Mouse (Mus musculus) CH12.LX (cell line): ENCODE measurements at regions not wholly inside any gene's neighbourhood (a gene's known extent, or its start where the extent isn't known, plus 50 kb on each side); places are given as distances from the start of the nearest gene placed in this dataset.
A peak's percentile ranks its signal among the peaks of the same experiment; 100 is the strongest.

Source experiments
- CTCF ChIP-seq, 2 experiments: IDR thresholded peaks in 1 of 2; conservative IDR thresholded peaks in 1 of 2; 2 replicates each; pipeline ENCODE4 v1.5.1; 2011 to 2012; ENCODE audit warnings: low read depth in 2 of 2, low read length in 2 of 2, improper control_type of control experiment in 1 of 2, inconsistent platforms in 1 of 2, mild to moderate bottlenecking in 1 of 2, moderate library complexity in 1 of 2
- E2F4 ChIP-seq: IDR thresholded peaks from 2 replicates; pipeline ENCODE4 v1.6.1; 2011; ENCODE audit warnings: low read depth, low read length, improper control_type of control experiment; ENCODE audit not compliant: insufficient replicate concordance
- ELF1 ChIP-seq: IDR thresholded peaks from 2 replicates; pipeline ENCODE4 v1.6.1; 2014; ENCODE audit warnings: low read depth, mild to moderate bottlenecking, inconsistent platforms, low read length, improper control_type of control experiment
- EP300 ChIP-seq: IDR thresholded peaks from 2 replicates; pipeline ENCODE4 v1.6.1; 2011; ENCODE audit warnings: low read length, improper control_type of control experiment
- GABPA ChIP-seq: IDR thresholded peaks from 2 replicates; pipeline ENCODE4 v1.6.1; 2012; ENCODE audit warnings: low read depth, low read length, improper control_type of control experiment, inconsistent platforms; ENCODE audit not compliant: insufficient replicate concordance
- KAT2A ChIP-seq: IDR thresholded peaks from 2 replicates; pipeline ENCODE4 v1.6.1; 2012; ENCODE audit warnings: low read length, improper control_type of control experiment, inconsistent platforms; ENCODE audit not compliant: insufficient replicate concordance
- MAX ChIP-seq: IDR thresholded peaks from 2 replicates; pipeline ENCODE4 v1.6.1; 2011; ENCODE audit warnings: low read length, improper control_type of control experiment
- MEF2A ChIP-seq: IDR thresholded peaks from 2 replicates; pipeline ENCODE4 v1.6.1; 2014; ENCODE audit warnings: low read depth, mild to moderate bottlenecking, inconsistent platforms, low read length, improper control_type of control experiment, borderline replicate concordance
- POLR2A ChIP-seq: IDR thresholded peaks from 2 replicates; pipeline ENCODE4 v1.6.1; 2011; ENCODE audit warnings: low read depth, mild to moderate bottlenecking, improper control_type of control experiment, low read length
- RCOR1 ChIP-seq: conservative IDR thresholded peaks from 2 replicates; pipeline ENCODE4 v1.6.1; 2012; ENCODE audit warnings: low read depth, mild to moderate bottlenecking, inconsistent platforms, low read length, improper control_type of control experiment
- USF1 ChIP-seq: IDR thresholded peaks from 2 replicates; pipeline ENCODE4 v1.6.1; 2014; ENCODE audit warnings: low read depth, mild to moderate bottlenecking, inconsistent platforms, low read length, improper control_type of control experiment
- ZMIZ1 ChIP-seq: IDR thresholded peaks from 2 replicates; pipeline ENCODE4 v1.6.1; 2012; ENCODE audit warnings: low read depth, mild to moderate bottlenecking, inconsistent platforms, low read length, improper control_type of control experiment
- ZNF384 ChIP-seq: IDR thresholded peaks from 2 replicates; pipeline ENCODE4 v1.6.1; 2012; ENCODE audit warnings: low read depth, low read length, improper control_type of control experiment, inconsistent platforms

- TF ChIP-seq E2F4 = no peak
- TF ChIP-seq MAX = no peak
- no peak for TF ChIP-seq RCOR1
- TF ChIP-seq GABPA = no peak
- TF ChIP-seq USF1 = no peak
- TF ChIP-seq CTCF (conservative IDR thresholded peaks at IDR 0.05 in 1 of 2, IDR thresholded peaks at IDR 0.05 in 1 of 2; ENCODE audit: low read depth in 2 of 2, low read length in 2 of 2) = peak in 1 of 2 experiments; percentile 70; a peak in 2 of 4 replicates
- TF ChIP-seq ZMIZ1 = no peak
- no peak for TF ChIP-seq ZNF384
- no peak for TF ChIP-seq KAT2A
- TF ChIP-seq EP300 = no peak
- no peak for TF ChIP-seq ELF1
- TF ChIP-seq MEF2A = no peak
- no peak for TF ChIP-seq POLR2A
Observed at GRCm38 (mm10) chr17:88303991-88304390, 136.5 kb upstream of the Foxn2 start.
